Mouse (Mus musculus) heart, adult 2 months (tissue): ENCODE measurements around the gene Inha. TPM values are rescaled to one million over a fixed set of nuclear protein-coding genes. Genes with fewer than 3 reads are reported as not detected.
A peak's percentile ranks its signal among the peaks of the same experiment; 100 is the strongest.

ENCODE experiments used
- DNase-seq, 2 experiments: peaks; one replicate each; pipeline ENCODE4 v3.0.0; 2021
- H3K27ac ChIP-seq: fragments of 200-600 bp; 2 replicates; pipeline ENCODE4 v1.8.1; 2022
- H3K27me3 ChIP-seq: fragments of 200-500 bp; 2 replicates; pipeline ENCODE4 v1.6.1; 2012; ENCODE audit warnings: mild to moderate bottlenecking, low read length, inconsistent platforms, mixed read lengths; ENCODE audit not compliant: control insufficient read depth, insufficient read depth
- H3K36me3 ChIP-seq: fragments of 200-500 bp; 2 replicates; pipeline ENCODE4 v1.6.1; 2012; ENCODE audit warnings: low read length, inconsistent platforms; ENCODE audit not compliant: control insufficient read depth, insufficient read depth
- H3K4me1 ChIP-seq: fragments of 200-500 bp; 2 replicates; pipeline ENCODE4 v1.6.1; 2011; ENCODE audit warnings: low read length; ENCODE audit not compliant: control insufficient read depth, insufficient read depth
- H3K4me3 ChIP-seq: fragments of 200-600 bp; 2 replicates; pipeline ENCODE4 v1.8.1; 2022
- H3K79me2 ChIP-seq: fragments of 200-500 bp; replicated peaks from 2 replicates; pipeline ENCODE4 v1.6.1; 2012; ENCODE audit warnings: mild to moderate bottlenecking, inconsistent platforms, low read length, moderate library complexity, mixed read lengths; ENCODE audit not compliant: control insufficient read depth, insufficient read depth
- H3K9ac ChIP-seq: fragments of 200-500 bp; 2 replicates; pipeline ENCODE4 v1.6.1; 2012; ENCODE audit warnings: low read depth, mild to moderate bottlenecking, control low read depth, inconsistent platforms, low read length, mixed read lengths
- CTCF ChIP-seq: fragments of 200-600 bp; IDR thresholded peaks from 2 replicates; pipeline ENCODE4 v1.8.1; 2022; ENCODE audit warnings: antibody characterized with exemption, mild to moderate bottlenecking, moderate library complexity
- EP300 ChIP-seq: fragments of 200-500 bp; IDR thresholded peaks from 2 replicates; pipeline ENCODE4 v1.6.1; 2011; ENCODE audit warnings: low read depth, low read length, control low read depth; ENCODE audit not compliant: insufficient read depth
- POLR2A ChIP-seq: fragments of 200-500 bp; IDR thresholded peaks from 2 replicates; pipeline ENCODE4 v1.6.1; 2011; ENCODE audit warnings: mild to moderate bottlenecking, low read depth, low read length, control low read depth; ENCODE audit not compliant: insufficient read depth
- WGBS: fragments of 180-500 bp; shearing (Covaris S2); methylation state at CpG from one replicate; pipeline ENCODE4 v1.1.7; 2018; 5-methylcytosine and 5-hydroxymethylcytosine counted together
- intact Hi-C: fragments of 180-260 bp; cut with DNase I; formaldehyde crosslinking; loops from one replicate; pipeline ENCODE4 v1.15.1; 2025
- polyA plus RNA-seq: library from polyadenylated mRNA; depleted of rRNA; stranded (reverse); fragments of >200 nt; gene quantifications from 2 replicates; pipeline ENCODE4 v1.2.3, GENCODE M21; 2012
- total RNA-seq, 2 experiments: library from RNA; stranded (reverse); gene quantifications; 2 replicates each; pipeline ENCODE4 v1.2.3; 2021

Gene Inha
- total and polyA plus RNA-seq, 3 experiments, result 4.1 to 20.4 (median 4.3) TPM

DNA sequence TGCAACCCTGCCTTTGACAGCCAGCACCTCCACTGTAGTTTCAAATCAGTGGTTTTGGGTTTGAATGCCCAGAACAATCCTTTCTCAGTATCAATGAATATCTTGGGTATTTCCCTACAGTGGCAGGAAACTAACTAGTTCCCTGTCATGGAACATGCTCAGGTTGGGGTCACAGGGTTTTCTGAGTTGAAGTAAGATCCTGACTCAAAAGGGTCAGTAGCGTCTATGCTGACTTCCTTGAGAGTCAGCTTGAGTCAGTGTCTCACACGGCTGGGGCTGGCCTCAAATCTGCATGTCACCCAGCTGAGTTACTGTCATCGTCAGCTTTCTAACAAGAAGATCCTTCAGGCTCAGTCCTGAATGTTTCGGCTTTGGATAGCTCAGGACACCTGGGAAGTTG is 8.0 kb upstream of the Inha start:
- DNase-seq, result no peak
- H3K9ac ChIP-seq, result no peak overlapping the region
- TF ChIP-seq CTCF, result no peak
- no peak for TF ChIP-seq EP300
- no peak for TF ChIP-seq POLR2A
- no peak overlapping the region for H3K4me3 ChIP-seq
- intact Hi-C loops, result no loop called here
- no peak overlapping the region for H3K27ac ChIP-seq
- H3K27me3 ChIP-seq, result no peaks in the 10 kb centered on the region
- WGBS, result 85% methylated on average over 4 of the region's 4 CpGs
- no peaks in the 10 kb centered on the region; the same call in 1 of the 2 replicates for H3K79me2 ChIP-seq
- no peaks in the 10 kb centered on the region; the same call in 1 of the 2 replicates for H3K4me1 ChIP-seq
- H3K36me3 ChIP-seq, result no peaks in the 10 kb centered on the region

DNA sequence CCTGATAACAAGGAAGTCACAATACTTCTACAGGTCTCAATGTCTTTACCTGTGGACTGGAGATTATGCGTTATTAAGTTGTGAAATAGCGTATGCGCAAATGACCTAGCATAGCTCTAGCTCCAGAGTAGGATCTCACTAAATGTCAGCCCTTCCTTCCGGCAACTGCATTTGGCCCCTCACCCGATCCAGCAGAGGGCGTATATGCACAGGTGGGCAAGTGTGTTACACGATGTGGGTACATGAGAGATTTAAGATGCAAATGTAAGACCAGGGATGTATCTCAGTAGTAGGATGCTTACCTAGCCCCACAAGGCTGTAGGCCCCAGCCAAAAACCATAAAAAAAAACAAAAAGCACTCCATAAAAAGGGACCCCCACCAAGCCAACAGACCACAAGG is 7.4 kb upstream of the Inha start:
- TF ChIP-seq CTCF, result peak; percentile 45
- TF ChIP-seq POLR2A, result no peak
- no peak for TF ChIP-seq EP300

DNA sequence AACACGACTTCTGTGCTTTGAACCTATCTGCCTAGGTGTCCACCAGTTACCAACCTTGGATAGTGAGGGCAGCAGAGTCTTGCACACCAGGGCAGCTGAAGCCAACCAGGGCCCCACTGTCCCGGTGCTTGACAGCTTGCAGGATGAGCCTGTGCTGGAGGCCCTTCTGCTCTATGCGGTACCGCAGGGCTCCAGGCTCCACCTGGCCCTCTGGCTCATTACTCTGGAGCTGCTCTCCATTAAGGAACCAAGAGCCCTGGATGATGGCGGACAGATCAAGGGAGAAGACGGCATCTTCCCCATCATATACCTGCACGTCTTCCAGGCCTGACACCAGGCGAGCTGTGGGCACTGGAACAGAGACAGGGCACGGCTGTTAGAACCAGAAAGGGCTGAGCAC is 5.0 kb upstream of the Inha start:
- no peak for TF ChIP-seq POLR2A
- Histone ChIP-seq H3K4me3 (no peak overlapping the region), H3K27ac (no peak overlapping the region), H3K4me1 (peaks cover 2% of the 10 kb centered on the region; the same call in 1 of the 2 replicates), H3K79me2 (no peaks in the 10 kb centered on the region; the same call in 1 of the 2 replicates), H3K36me3 (no peaks in the 10 kb centered on the region), H3K9ac (no peak overlapping the region), H3K27me3 (no peaks in the 10 kb centered on the region)
- intact Hi-C loops, result no loop called here
- 95% methylated on average over 9 of the region's 9 CpGs for WGBS
- no peak for DNase-seq

More for the DNA sequence above, 7.4 kb upstream of the Inha start:
- no peaks in the 10 kb centered on the region; the same call in 1 of the 2 replicates for H3K79me2 ChIP-seq
- DNase-seq, result no peak
- peaks cover 2% of the 10 kb centered on the region; the same call in 1 of the 2 replicates for H3K4me1 ChIP-seq
- H3K27ac ChIP-seq, result no peak overlapping the region
- no peaks in the 10 kb centered on the region for H3K36me3 ChIP-seq
- H3K9ac ChIP-seq, result no peak overlapping the region
- no peaks in the 10 kb centered on the region for H3K27me3 ChIP-seq
- intact Hi-C loops, result no loop called here
- 79% methylated on average over 7 of the region's 7 CpGs for WGBS
- no peak overlapping the region for H3K4me3 ChIP-seq

DNA sequence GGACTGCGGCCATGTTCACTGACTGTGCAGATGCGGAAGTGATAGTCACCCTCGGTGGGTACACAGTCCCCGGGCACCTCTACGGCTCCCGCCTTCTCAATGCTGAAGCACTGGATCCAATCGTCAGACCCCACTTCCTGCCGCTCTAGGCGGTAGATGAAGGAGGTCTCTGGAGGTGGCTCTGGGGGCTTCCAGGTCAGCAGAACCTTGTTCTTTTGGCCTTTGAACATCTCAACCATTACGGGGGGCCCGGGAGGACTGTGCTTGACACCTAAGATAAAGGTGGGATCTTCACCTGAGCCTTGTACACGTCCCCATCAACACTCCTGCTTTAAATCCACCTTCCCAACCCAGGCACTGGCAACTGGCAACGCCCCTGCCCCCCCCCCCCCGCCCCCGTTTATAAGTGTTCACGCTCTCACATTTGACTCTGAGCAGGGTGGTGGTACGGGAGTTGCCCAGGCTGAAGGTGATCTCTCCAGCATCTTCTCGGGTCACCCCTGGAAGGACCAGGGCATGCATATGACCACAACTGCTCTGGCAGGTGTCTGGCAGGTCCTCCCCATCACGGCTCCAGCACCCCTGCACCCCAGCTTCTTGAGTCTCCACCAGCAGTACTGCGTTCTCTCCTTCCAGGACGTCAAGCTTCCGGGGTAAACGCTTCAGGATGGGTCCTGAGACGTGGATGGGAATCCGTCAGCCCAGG is 3.8 kb upstream of the Inha start:
- Histone ChIP-seq H3K9ac (no peak overlapping the region), H3K27me3 (no peaks in the 10 kb centered on the region), H3K27ac (no peak overlapping the region), H3K4me3 (no peak overlapping the region), H3K79me2 (no peaks in the 10 kb centered on the region; the same call in 1 of the 2 replicates), H3K4me1 (peaks cover 2% of the 10 kb centered on the region; the same call in 1 of the 2 replicates), H3K36me3 (no peaks in the 10 kb centered on the region)
- 82% methylated on average over 25 of the region's 25 CpGs for WGBS
- TF ChIP-seq POLR2A, result no peak
- no peak for TF ChIP-seq CTCF
- no peak for TF ChIP-seq EP300
- intact Hi-C loops, result no loop called here
- no peak for DNase-seq

DNA sequence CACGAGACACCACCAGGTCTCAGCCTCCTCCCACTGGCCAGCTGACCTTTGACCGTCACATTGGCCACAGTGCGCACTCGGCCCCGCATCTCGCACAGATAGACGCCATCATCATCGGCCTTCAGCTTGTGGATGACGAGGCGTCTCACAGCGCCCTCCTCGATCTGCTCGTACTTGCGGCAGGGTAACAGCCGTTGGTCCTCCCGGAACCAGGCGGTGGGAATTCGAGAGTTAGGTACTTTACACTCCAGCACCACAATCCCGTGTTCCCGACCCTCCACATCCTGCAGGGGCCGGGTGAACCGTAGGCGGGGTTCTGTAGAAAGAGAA is 3.3 kb upstream of the Inha start:
- no peak for DNase-seq
- no peaks in the 10 kb centered on the region for H3K27me3 ChIP-seq
- no peaks in the 10 kb centered on the region; the same call in 1 of the 2 replicates for H3K79me2 ChIP-seq
- no peak overlapping the region for H3K27ac ChIP-seq
- H3K4me3 ChIP-seq, result no peak overlapping the region
- WGBS, result 72% methylated on average over 23 of the region's 23 CpGs
- TF ChIP-seq EP300, result no peak
- TF ChIP-seq POLR2A, result no peak
- no peak for TF ChIP-seq CTCF
- peaks cover 2% of the 10 kb centered on the region; the same call in 1 of the 2 replicates for H3K4me1 ChIP-seq
- intact Hi-C loops, result no loop called here
- no peaks in the 10 kb centered on the region for H3K36me3 ChIP-seq
- no peak overlapping the region for H3K9ac ChIP-seq

DNA sequence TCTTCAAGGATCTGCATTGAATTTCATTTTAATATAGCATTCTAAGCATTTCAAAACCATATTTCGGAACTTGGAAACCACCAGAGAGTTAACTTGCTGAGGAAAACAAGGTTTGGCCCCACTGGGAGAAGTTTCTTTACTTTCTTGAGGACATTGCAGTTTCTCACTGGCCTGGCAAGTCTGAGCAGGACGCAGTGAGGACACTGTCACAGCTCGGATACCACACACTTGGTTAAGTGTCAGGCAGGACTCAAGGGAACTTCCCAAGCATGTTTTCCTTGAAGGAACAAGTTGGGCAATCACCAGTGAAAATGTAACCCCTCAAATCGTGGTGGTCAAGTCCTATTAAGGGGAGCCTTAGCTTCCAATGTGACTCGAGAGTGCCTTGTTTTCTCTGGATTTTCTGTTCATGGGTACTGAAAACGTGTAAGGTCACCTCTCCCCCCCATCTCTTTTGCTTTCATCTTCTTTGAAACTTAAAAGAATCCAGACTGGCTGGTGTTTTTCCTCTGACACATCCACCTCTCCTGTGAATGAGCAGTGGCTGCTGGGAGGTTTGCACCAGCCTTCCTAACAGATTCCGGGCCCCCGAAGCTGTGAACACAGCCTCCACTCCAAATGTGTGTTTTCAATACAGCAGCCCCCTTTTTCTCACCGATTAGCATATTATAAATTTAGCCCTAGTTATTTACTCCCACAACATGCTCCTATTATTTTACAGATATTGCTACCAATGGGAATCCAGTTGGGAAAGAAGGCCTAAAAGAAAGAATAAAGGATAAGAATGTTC is 2.4 kb upstream of the Inha start:
- TF ChIP-seq EP300 (no peak), CTCF (no peak), POLR2A (no peak)
- Histone ChIP-seq H3K4me3 (peak overlapping the region; percentile 87), H3K36me3 (no peaks in the 10 kb centered on the region), H3K27ac (no peak overlapping the region; the same call in 1 of the 2 replicates), H3K79me2 (no peaks in the 10 kb centered on the region; the same call in 1 of the 2 replicates), H3K9ac (no peak overlapping the region), H3K4me1 (peaks cover 2% of the 10 kb centered on the region; the same call in 1 of the 2 replicates), H3K27me3 (no peaks in the 10 kb centered on the region)
- intact Hi-C loops, result loop anchor here (2.0 to 5.0 kb wide), 2 partner anchors 26 to 43 kb away; partner anchors contain the start of genes Chpf, Slc4a3 and Tmem198
- WGBS, result 60% methylated on average over 9 of the region's 9 CpGs
- DNase-seq, result no peak
